Mouse (Mus musculus): ENCODE results near the gene Lbx2.

Lbx2 gene

GRCm38 (mm10) chr6:83108762-83109668 is 22.8 kb downstream of the Lbx2 start, which contains the start of gene Mrpl53:
Gene Mrpl53 (plus strand): TSS chr6:83109040.
- in situ Hi-C loops (cut with MboI, MseI): no loop called here

- in situ Hi-C loops (cut with MboI, MseI): loop anchor here in 1 of 2 experiments (10.0 kb wide), 1 partner anchor 883 kb away; no protein-coding TSS in a partner anchor
Measured at GRCm38 (mm10) chr6:83111510-83112136, 25.5 kb downstream of the Lbx2 start.

- in situ Hi-C loops (cut with MboI, MseI): loop anchor here in 1 of 2 experiments (5.0 to 10.0 kb wide), 2 partner anchors 43 to 880 kb away; partner anchors contain the start of gene Tlx2
Measured at GRCm38 (mm10) chr6:83115011-83115671, 29.0 kb downstream of the Lbx2 start, which contains the start of gene Mogs. Gene Mogs (plus strand): TSS chr6:83115496.

GRCm38 (mm10) chr6:83115682-83116372 is 29.7 kb downstream of the Lbx2 start:
- in situ Hi-C loops (cut with MboI, MseI): loop anchor here in 1 of 2 experiments (5.0 to 10.0 kb wide), 2 partner anchors 44 to 879 kb away; partner anchors contain the start of gene Tlx2

- in situ Hi-C loops (cut with MboI, MseI): loop anchor here in 1 of 2 experiments (5.0 to 10.0 kb wide), 2 partner anchors 44 to 878 kb away; partner anchors contain the start of gene Tlx2
Measured at GRCm38 (mm10) chr6:83116373-83117164, 30.4 kb downstream of the Lbx2 start.

GRCm38 (mm10) chr6:83117165-83117438 is 30.9 kb downstream of the Lbx2 start:
- in situ Hi-C loops (cut with MboI, MseI): loop anchor here in 1 of 2 experiments (5.0 to 10.0 kb wide), 2 partner anchors 45 to 878 kb away; partner anchors contain the start of gene Tlx2

- in situ Hi-C loops (cut with MboI, MseI): loop anchor here in 1 of 2 experiments (5.0 to 10.0 kb wide), 2 partner anchors 45 to 877 kb away; partner anchors contain the start of gene Tlx2
Measured at GRCm38 (mm10) chr6:83117616-83118015, 31.4 kb downstream of the Lbx2 start.

GRCm38 (mm10) chr6:83118369-83118768 is 32.2 kb downstream of the Lbx2 start:
- in situ Hi-C loops (cut with MboI, MseI): loop anchor here in 1 of 2 experiments (5.0 to 10.0 kb wide), 2 partner anchors 46 to 876 kb away; partner anchors contain the start of gene Tlx2

GRCm38 (mm10) chr6:83118825-83119733 is 32.9 kb downstream of the Lbx2 start:
- in situ Hi-C loops (cut with MboI, MseI): loop anchor here in 1 of 2 experiments (5.0 to 10.0 kb wide), 2 partner anchors 47 to 876 kb away; partner anchors contain the start of gene Tlx2

- in situ Hi-C loops (cut with MboI, MseI): loop anchor here in 1 of 2 experiments (5.0 to 10.0 kb wide), 2 partner anchors 47 to 875 kb away; partner anchors contain the start of gene Tlx2
Measured at GRCm38 (mm10) chr6:83119734-83120051, 33.5 kb downstream of the Lbx2 start.

GRCm38 (mm10) chr6:83120930-83121862 is 35.0 kb downstream of the Lbx2 start, which contains the start of gene Wbp1:
Gene Wbp1 (minus strand): TSS chr6:83121559.
- in situ Hi-C loops (cut with MboI, MseI): no loop called here

GRCm38 (mm10) chr6:83121863-83122710 is 35.9 kb downstream of the Lbx2 start:
- in situ Hi-C loops (cut with MboI, MseI): no loop called here

GRCm38 (mm10) chr6:83122961-83123360 is 36.8 kb downstream of the Lbx2 start:
- in situ Hi-C loops (cut with MboI, MseI): no loop called here

GRCm38 (mm10) chr6:83124851-83125312 is 38.7 kb downstream of the Lbx2 start:
- in situ Hi-C loops (cut with MboI, MseI): no loop called here

GRCm38 (mm10) chr6:83125331-83125730 is 39.2 kb downstream of the Lbx2 start, which contains the start of gene Ino80b:
Gene Ino80b (minus strand): TSS chr6:83125431.
- in situ Hi-C loops (cut with MboI, MseI): no loop called here

- in situ Hi-C loops (cut with MboI, MseI): no loop called here
Measured at GRCm38 (mm10) chr6:83127419-83127818, 41.3 kb downstream of the Lbx2 start.
